Mouse (Mus musculus): Measurements from ENCODE around the gene Col9a3. TPM values are rescaled to one million over a fixed set of nuclear protein-coding genes. Genes with fewer than 3 reads are reported as not detected.

Gene Col9a3
- polyA plus RNA-seq, 1 experiment from 2014 or later = 25.1 TPM

DNA sequence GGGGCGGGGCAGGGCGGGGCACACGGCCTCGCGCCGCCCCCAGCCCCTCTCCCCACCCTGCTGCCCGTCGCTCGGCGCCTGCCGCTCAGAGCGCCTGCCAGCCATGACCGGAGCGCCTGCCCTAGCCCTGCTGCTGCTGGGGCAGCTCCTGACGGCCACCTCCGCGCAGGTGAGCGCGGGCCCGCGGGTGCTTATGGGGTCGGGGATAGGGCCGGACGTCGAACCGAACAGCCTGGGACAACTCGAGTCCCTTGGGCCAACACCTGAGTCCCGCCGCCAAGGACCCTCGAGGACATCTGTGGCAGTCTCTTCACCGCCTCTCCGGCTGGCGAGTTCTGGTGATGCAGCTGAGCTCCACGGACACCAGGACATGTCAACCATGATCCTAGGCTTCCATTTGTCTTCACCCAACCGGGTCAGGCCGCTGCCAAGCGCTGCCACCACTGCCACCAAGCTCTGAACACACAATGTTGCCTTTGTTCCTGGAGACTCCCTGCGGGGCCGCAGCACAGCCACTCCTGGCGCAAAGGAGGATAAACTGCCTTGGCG lies 641 bp downstream of the Col9a3 start:
- ATAC-seq = peak; percentile 59
- Histone ChIP-seq H3K9me3 (replicated peaks; ENCODE audit: control insufficient read depth, low read length) (no peaks in the 10 kb centered on the region), H3K4me3 (ENCODE audit: low read depth, low read length) (peak overlapping the region; percentile 32), H3K4me1 (ENCODE audit: control insufficient read depth, insufficient read depth, low read length) (peaks cover 11% of the 10 kb centered on the region), H3K4me2 (ENCODE audit: low read length) (peak overlapping the region; percentile 62), H3K27me3 (replicated peaks; ENCODE audit: control insufficient read depth, insufficient read depth, low read length) (peaks cover 8% of the 10 kb centered on the region; the same call in 1 of the 2 replicates), H3K27ac (ENCODE audit: low read depth, low read length) (peak overlapping the region; percentile 18; the same call in 1 of the 2 replicates), H3K36me3 (ENCODE audit: control insufficient read depth, insufficient read depth, low read length) (peaks cover 27% of the 10 kb centered on the region), H3K9ac (ENCODE audit: low read length) (peak overlapping the region; percentile 66)
- WGBS = 1% methylated on average over 41 of the region's 41 CpGs
- DNase-seq (ENCODE audit: low spot score) = peak; percentile 67

DNA sequence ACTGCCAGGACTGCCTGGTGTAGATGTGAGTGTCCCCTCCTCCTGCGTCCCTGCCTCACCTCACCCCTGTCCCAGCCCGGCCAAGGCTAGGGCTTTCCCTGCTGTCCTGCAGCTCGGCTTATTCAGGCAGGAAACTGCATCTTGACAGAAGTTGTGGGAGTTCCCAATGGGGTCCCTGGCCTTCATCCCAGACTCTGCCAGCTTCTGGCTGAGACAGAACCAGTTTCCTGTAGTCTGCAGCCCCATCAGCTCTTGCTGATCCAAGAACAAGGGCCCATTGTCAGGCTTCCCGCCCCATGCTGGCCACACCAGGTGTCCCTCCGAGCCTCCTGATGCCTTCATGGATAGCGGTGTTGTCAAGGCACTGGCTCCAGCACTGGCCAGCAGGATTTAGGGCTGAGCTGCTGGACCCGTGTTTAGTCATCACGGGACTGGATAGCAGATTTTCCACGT lies 3.0 kb downstream of the Col9a3 start:
- ATAC-seq (peak; percentile 27), DNase-seq (ENCODE audit: low spot score) (peak; percentile 78)
- Histone ChIP-seq H3K9ac (ENCODE audit: low read length) (no peak overlapping the region; the same call in 1 of the 2 replicates), H3K4me1 (ENCODE audit: control insufficient read depth, insufficient read depth, low read length) (peaks cover 11% of the 10 kb centered on the region), H3K27me3 (replicated peaks; ENCODE audit: control insufficient read depth, insufficient read depth, low read length) (peaks cover 8% of the 10 kb centered on the region; the same call in 1 of the 2 replicates), H3K4me2 (ENCODE audit: low read length) (no peak overlapping the region), H3K36me3 (ENCODE audit: control insufficient read depth, insufficient read depth, low read length) (peaks cover 3% of the 10 kb centered on the region), H3K4me3 (ENCODE audit: low read depth, low read length) (no peak overlapping the region), H3K9me3 (replicated peaks; ENCODE audit: control insufficient read depth, low read length) (no peaks in the 10 kb centered on the region), H3K27ac (ENCODE audit: low read depth, low read length) (0 out of 2 replicates have a peak overlapping the region, but pooled peaks have one; percentile 14)
- WGBS = 8% methylated on average over 9 of the region's 9 CpGs

DNA sequence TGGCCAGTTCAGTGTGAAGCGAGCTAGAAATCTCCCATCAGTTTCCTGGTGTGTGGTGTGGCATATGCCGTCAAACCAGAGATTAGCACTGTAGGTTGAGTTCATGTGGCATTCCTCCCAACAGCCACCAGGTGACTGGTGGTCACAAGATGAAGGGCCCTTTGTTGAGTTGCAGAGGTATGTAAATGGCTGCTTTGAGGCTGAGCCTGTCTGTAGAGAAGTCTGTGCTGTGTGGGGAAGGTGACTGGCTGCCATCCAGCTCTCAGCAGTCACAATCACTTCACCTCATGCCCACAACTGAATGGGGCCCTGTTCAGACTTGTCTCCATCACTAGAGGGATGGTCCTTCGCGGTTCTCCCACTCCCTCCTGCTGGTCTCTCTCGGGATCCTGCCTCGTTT lies 7.2 kb downstream of the Col9a3 start:
- no peaks in the 10 kb centered on the region for H3K27me3 ChIP-seq (replicated peaks; ENCODE audit: control insufficient read depth, insufficient read depth, low read length)
- 48% methylated on average over 6 of the region's 6 CpGs for WGBS
- ATAC-seq (no peak), DNase-seq (ENCODE audit: low spot score) (no peak)
- no peaks in the 10 kb centered on the region for H3K36me3 ChIP-seq (ENCODE audit: control insufficient read depth, insufficient read depth, low read length)
- H3K27ac ChIP-seq (ENCODE audit: low read depth, low read length) = no peak overlapping the region
- H3K4me1 ChIP-seq (ENCODE audit: control insufficient read depth, insufficient read depth, low read length) = peaks cover 3% of the 10 kb centered on the region; the same call in 1 of the 2 replicates
- H3K9ac ChIP-seq (ENCODE audit: low read length) = no peak overlapping the region
- H3K4me2 ChIP-seq (ENCODE audit: low read length) = no peak overlapping the region
- no peak overlapping the region for H3K4me3 ChIP-seq (ENCODE audit: low read depth, low read length)
- H3K9me3 ChIP-seq (replicated peaks; ENCODE audit: control insufficient read depth, low read length) = no peaks in the 10 kb centered on the region

DNA sequence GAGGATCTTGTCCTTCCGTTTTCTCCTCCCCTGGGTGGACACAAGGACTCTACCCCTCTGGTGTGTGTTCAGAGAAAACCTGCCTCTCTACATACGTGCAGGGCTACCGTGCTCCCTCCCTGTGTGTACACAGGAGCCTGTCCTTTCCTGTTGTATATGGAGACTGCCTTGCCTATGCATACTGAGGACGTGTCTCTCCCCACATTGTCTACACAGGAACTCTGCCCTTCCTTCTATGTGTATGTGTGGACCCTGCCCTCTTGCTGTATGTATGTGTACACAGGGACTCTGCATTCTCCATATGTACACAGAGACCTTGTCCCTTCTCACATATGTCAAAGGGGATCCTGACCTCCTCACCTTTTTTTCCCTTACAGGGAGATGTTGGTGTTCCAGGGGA lies 12.7 kb downstream of the Col9a3 start:
- no peak overlapping the region for H3K4me3 ChIP-seq (ENCODE audit: low read depth, low read length)
- no peak for ATAC-seq
- H3K27me3 ChIP-seq (replicated peaks; ENCODE audit: control insufficient read depth, insufficient read depth, low read length) = no peaks in the 10 kb centered on the region
- H3K4me1 ChIP-seq (ENCODE audit: control insufficient read depth, insufficient read depth, low read length) = no peaks in the 10 kb centered on the region
- no peak overlapping the region for H3K4me2 ChIP-seq (ENCODE audit: low read length)
- no peak overlapping the region for H3K27ac ChIP-seq (ENCODE audit: low read depth, low read length)
- DNase-seq (ENCODE audit: low spot score) = no peak
- no peak overlapping the region for H3K9ac ChIP-seq (ENCODE audit: low read length)
- H3K9me3 ChIP-seq (replicated peaks; ENCODE audit: control insufficient read depth, low read length) = no peaks in the 10 kb centered on the region
- WGBS = 82% methylated on average over 4 of the region's 4 CpGs
- no peaks in the 10 kb centered on the region for H3K36me3 ChIP-seq (ENCODE audit: control insufficient read depth, insufficient read depth, low read length)

DNA sequence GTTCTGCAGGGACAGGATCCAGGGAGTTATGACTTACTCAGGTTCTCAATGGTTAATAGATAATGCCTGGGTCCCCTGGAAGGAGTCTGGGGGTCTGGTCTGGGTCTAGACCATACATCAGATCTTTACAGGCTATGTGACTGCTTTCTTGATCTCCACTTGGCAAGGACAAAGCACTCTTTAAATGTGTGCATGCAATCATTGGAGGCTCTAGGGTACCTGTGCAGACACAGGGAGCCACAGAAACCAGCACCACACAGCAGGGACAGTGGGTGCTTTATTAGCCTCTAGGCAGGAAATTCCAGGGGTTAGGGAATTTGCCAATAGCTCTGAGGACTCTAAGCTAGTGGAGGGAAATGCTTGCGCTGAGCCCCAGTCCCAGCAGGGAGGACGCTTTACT lies 14.3 kb downstream of the Col9a3 start:
- WGBS = 78% methylated on average over 2 of the region's 2 CpGs
- H3K4me1 ChIP-seq (ENCODE audit: control insufficient read depth, insufficient read depth, low read length) = no peaks in the 10 kb centered on the region
- DNase-seq (ENCODE audit: low spot score) (no peak), ATAC-seq (no peak)
- H3K27ac ChIP-seq (ENCODE audit: low read depth, low read length) = no peak overlapping the region
- H3K36me3 ChIP-seq (ENCODE audit: control insufficient read depth, insufficient read depth, low read length) = no peaks in the 10 kb centered on the region
- H3K9me3 ChIP-seq (replicated peaks; ENCODE audit: control insufficient read depth, low read length) = no peaks in the 10 kb centered on the region
- H3K27me3 ChIP-seq (replicated peaks; ENCODE audit: control insufficient read depth, insufficient read depth, low read length) = no peaks in the 10 kb centered on the region
- H3K9ac ChIP-seq (ENCODE audit: low read length) = no peak overlapping the region
- no peak overlapping the region for H3K4me2 ChIP-seq (ENCODE audit: low read length)
- no peak overlapping the region for H3K4me3 ChIP-seq (ENCODE audit: low read depth, low read length)

DNA sequence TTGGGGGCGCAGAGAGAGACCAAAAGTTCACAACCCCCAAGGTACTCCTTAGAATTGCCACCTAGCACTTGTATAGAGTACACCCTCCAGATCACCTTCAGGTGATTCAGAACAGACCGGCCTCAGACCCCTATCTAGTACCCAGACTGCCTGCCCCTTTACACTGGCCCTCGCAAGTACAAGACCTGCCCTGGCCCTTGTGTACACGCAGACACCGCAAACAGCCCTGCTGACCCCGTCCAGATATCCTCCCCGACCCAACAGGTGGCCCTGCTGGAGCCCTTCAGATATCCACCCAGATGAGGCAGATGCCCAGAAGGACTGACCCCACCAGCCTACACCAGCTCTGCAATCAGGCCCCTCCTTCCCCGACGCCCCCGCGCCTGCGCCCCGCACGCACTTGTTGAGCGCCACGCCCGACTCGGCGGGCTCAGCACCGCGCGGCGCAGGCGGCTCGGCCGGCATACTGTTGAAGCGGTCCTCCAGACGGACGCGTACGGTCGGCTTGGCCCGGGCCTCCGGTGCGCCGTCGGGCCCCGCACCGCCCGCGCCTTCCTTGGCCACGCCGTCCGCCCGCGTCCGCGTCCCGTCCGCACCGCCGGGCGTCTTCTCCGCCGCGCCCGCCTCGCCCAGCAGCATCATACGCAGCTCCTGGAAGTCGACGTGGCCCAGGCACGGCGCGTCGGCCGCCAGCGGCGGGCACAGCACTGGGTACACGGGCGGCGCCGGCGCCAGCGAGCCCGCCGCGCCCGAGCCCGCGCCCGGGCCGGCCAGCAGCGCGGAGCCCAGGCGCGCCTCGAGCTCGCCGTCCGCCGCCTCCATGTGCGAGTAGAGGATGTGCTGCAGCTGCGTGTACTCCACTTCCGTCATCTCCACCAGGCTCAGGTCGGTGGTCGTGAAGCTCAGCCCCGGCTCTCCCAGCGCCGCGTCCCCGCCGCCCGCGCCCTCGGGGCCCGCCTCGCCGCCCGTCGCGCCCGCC lies 44.3 kb downstream of the Col9a3 start:
- DNase-seq (ENCODE audit: low spot score) (no peak), ATAC-seq (0 out of 2 replicates have a peak, but pooled peaks have one; percentile 26)
- peaks cover 12% of the 10 kb centered on the region for H3K9me3 ChIP-seq (replicated peaks; ENCODE audit: control insufficient read depth, low read length)
- H3K27me3 ChIP-seq (replicated peaks; ENCODE audit: control insufficient read depth, insufficient read depth, low read length) = peaks cover 37% of the 10 kb centered on the region
- no peak overlapping the region for H3K27ac ChIP-seq (ENCODE audit: low read depth, low read length)
- no peak overlapping the region for H3K9ac ChIP-seq (ENCODE audit: low read length)
- peak overlapping the region; percentile 41 for H3K4me2 ChIP-seq (ENCODE audit: low read length)
- H3K36me3 ChIP-seq (ENCODE audit: control insufficient read depth, insufficient read depth, low read length) = no peaks in the 10 kb centered on the region
- H3K4me3 ChIP-seq (ENCODE audit: low read depth, low read length) = peak overlapping the region; percentile 26
- H3K4me1 ChIP-seq (ENCODE audit: control insufficient read depth, insufficient read depth, low read length) = no peaks in the 10 kb centered on the region
- WGBS = under 1% methylated on average over 98 of the region's 112 CpGs

DNA sequence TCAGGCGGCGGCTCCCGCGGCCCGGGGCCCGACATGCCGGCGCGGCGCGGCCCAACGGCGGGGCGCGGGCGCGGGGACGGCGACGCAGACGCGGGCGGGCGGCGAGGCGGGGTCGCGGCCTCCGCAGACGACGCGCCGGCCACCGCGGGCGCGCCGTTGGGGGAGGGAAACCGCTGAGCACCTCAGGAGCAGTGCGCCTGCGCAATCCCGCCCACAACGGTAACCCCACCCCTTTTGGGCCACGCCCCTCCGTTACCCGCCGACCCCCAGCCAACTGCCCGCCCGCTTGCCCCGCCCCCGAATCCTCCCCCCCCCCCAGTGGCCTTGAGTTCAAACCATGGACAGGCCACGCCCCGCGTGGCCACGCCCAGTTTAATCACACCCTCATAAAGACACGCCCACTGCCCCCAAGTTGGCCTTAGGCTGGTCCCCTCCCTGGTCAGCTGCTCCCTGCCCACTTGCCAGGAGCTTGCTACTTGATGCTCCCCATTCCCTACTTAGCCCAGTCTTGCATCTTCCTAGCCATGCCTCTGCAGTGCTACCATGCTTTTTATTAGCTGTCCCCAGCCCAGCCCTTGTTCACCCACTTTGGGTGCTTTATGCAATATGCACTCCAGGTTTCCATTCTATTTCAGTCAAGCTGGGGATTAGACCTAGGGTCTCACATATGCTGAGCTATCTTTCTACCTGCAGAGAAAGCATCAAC lies 45.1 kb downstream of the Col9a3 start, which contains the start of gene Tcfl5:
Tcfl5 (minus strand) TSS at position 154 of the 706 bp plus-strand sequence.
- no peak for DNase-seq (ENCODE audit: low spot score)
- peak within 1 kb of the TSS; percentile 26 for H3K4me3 ChIP-seq (ENCODE audit: low read depth, low read length)
- H3K4me2 ChIP-seq (ENCODE audit: low read length) = peak within 1 kb of the TSS; percentile 41
- 7% methylated on average over 5 of the region's 56 CpGs for WGBS
- no peaks in the 10 kb centered on the region for H3K36me3 ChIP-seq (ENCODE audit: control insufficient read depth, insufficient read depth, low read length)
- H3K9ac ChIP-seq (ENCODE audit: low read length) = no peak within 1 kb of the TSS
- H3K27me3 ChIP-seq (replicated peaks; ENCODE audit: control insufficient read depth, insufficient read depth, low read length) = peaks cover 37% of the 10 kb centered on the region
- H3K9me3 ChIP-seq (replicated peaks; ENCODE audit: control insufficient read depth, low read length) = peaks cover 12% of the 10 kb centered on the region
- H3K4me1 ChIP-seq (ENCODE audit: control insufficient read depth, insufficient read depth, low read length) = no peaks in the 10 kb centered on the region
- ATAC-seq = no peak
- no peak within 1 kb of the TSS for H3K27ac ChIP-seq (ENCODE audit: low read depth, low read length)

DNA sequence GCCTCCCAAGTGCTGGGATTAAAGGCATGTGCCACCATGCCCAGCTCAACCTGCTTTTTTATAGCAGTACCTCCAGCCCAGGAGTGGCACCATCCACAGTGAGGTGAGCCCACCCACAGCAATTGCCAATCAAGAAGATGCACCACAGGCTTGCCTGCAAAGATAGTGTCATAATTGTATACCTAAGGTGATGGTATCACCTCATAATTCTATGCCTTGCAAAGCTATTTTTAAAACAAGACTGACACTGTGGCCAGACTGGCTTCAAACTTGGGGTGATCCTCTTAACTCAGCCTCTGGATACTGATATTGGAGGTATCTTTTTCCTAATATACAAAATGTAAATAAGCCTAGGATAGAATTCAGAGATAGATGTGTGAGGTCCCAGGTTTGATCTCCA lies 46.0 kb downstream of the Col9a3 start:
- Histone ChIP-seq H3K4me1 (ENCODE audit: control insufficient read depth, insufficient read depth, low read length) (no peaks in the 10 kb centered on the region), H3K27me3 (replicated peaks; ENCODE audit: control insufficient read depth, insufficient read depth, low read length) (peaks cover 37% of the 10 kb centered on the region), H3K27ac (ENCODE audit: low read depth, low read length) (no peak overlapping the region), H3K9ac (ENCODE audit: low read length) (no peak overlapping the region), H3K4me2 (ENCODE audit: low read length) (no peak overlapping the region), H3K9me3 (replicated peaks; ENCODE audit: control insufficient read depth, low read length) (peaks cover 12% of the 10 kb centered on the region), H3K4me3 (ENCODE audit: low read depth, low read length) (no peak overlapping the region), H3K36me3 (ENCODE audit: control insufficient read depth, insufficient read depth, low read length) (no peaks in the 10 kb centered on the region)
- no peak for DNase-seq (ENCODE audit: low spot score)
- ATAC-seq = no peak
